Mouse (Mus musculus) right cerebral cortex, postnatal 36 days (tissue): ENCODE results near the gene Dct.

Experiments used
- DNase-seq, 2 experiments: peaks; one replicate each; pipeline ENCODE4 v3.0.0; 2022; ENCODE audit warnings: low spot score in 2 of 2, mixed read lengths in 1 of 2

Gene Dct

DNA sequence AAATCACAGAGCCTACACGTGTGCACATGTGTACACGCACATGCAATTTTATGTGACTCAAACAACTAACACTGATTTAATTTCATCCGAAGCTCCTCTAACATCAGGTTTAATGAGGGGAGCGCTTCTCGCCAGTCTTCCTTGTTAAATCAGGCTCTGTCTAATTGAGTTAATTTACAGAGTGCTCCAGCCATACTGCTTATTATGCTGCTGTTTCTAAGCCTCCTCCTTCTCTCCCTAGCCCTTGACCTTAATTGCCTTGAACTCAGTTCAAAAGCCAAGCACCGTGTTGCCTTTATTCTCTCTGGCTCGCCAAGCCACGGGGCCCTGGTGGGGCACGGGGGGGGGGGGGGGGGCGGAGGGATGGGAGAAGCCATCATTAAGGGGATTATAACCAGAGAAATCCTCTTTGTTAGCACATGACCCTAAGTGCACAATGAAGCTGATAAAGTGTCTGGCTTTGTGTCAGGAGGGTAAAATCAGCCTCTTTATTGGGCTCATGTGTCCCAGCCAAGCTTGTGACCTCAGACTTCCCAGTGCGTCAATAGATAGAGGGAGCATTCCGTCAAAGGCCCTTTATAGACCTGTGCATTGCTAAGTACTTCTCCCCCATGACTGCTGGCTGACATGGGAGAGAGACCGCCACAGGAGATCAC, at the start of gene Dct:
Gene Dct (minus strand): TSS at position 270 of the 656 bp plus-strand sequence.
- no peak for DNase-seq

GRCm38 (mm10) chr14:118101227-118101990, 49.4 kb upstream of the Dct start:
- no peak for DNase-seq

DNA sequence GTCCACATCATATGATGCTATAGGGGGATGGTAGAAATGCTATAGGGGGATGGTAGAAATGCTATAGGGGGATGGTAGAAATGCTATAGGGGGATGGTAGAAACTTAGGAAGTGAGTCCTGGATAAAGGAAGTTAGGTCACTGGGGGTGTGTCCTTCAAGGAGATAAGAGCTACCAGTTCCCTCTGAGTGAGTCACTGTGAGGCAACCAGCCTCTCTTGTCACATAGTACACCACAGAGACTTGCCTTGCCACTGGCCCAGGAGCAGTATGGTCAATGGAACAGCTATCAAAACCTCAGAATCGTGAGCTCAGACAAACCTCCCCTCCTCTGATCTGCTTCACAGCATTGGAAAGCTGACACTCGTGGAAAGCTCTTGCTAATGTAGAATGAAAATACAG, 46.2 kb upstream of the Dct start:
- no peak for DNase-seq

GRCm38 (mm10) chr14:118089806-118090392, 37.9 kb upstream of the Dct start:
- peak in 1 of 2 experiments; percentile 23 for DNase-seq

GRCm38 (mm10) chr14:118089215-118089805, 37.3 kb upstream of the Dct start:
- DNase-seq: peak; percentile 81 to 83

GRCm38 (mm10) chr14:118088437-118089207, 36.6 kb upstream of the Dct start:
- DNase-seq: no peak

DNA sequence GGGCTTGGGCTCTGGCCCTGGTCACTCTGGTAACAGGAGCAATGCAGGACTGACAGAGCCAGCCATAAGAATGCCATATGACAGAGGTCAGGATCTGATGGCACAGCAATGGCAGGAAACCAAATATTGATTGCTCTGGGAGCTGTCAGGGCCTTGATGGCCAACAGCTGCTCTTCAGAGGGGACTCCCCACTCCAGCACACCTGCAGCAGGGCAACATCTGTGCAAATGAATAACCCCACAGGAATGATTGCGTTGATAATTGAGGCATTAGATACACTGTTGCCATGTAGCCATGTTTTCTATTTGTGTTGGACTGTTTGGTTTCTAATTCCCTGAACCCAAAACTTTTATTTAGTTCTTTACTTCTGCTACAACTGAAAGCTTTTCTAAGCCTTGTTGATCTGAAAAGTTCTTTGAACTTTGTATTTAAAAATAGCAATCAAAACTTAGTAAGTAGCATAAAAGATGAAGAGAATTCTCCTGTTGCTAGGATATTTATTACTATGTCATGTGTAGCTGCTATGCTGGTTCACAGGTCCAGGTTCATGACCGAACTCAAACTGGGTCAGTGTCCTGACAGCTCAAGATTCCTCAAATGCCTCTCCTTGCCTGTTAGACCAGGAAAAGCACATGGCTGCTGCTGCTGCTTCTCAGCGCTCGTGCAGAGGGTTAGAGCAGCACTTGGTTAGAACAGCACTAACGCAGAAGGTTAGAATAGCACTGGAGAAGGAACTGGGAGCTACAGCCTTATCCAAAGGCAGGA, 34.4 kb upstream of the Dct start:
- no peak for DNase-seq

GRCm38 (mm10) chr14:118083851-118084250, 31.8 kb upstream of the Dct start:
- DNase-seq: no peak

DNA sequence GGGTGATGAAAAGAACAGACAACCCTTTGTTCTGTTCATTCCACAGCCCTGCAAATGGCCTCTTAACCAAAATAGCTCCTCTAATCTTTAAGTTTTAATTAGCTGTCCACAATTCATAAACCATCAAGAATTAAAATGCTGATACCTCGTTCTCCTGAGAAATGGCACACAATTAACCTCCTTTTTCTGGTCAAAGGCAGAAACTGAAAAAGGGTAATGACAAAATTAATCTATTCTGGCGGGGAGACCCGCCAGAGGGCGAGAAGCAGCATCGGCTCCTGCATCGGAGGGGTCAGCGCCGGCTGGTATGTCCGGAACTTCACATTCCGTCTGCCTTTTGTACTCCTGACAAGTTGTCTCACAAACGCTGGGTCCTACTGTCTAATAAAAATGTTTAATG, 28.6 kb upstream of the Dct start:
- DNase-seq: no peak

GRCm38 (mm10) chr14:118070100-118070499, 18.1 kb upstream of the Dct start:
- no peak for DNase-seq

DNA sequence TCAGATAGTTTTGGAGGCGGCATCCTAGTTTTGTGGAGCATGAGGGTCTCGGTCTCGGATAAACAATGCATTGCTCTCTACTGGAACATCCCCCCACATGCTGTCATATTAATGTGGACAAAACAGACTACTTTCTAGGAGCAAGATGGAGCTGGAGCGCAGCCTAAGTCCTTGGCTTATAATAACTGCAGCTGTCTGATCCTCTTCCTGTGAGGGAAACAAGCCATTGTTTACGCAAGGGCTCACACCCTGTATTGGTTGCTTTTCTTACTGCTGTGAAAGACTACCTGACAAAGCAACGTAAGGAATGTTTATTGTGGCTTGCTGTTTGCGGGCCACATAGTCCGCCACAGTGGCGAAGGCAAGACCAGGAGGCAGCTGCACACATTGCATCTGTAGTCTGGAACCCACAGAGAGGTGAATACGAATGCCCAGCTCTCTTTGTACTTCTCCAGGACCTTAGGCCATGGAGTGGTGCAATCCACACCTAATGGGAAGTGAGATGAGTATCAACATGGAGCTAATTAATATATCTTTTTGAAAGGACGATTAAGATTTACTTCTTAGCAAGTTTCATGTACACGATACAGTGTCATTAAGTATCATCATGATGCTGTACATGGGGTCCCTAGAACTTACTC, 17.5 kb upstream of the Dct start:
- no peak for DNase-seq

DNA sequence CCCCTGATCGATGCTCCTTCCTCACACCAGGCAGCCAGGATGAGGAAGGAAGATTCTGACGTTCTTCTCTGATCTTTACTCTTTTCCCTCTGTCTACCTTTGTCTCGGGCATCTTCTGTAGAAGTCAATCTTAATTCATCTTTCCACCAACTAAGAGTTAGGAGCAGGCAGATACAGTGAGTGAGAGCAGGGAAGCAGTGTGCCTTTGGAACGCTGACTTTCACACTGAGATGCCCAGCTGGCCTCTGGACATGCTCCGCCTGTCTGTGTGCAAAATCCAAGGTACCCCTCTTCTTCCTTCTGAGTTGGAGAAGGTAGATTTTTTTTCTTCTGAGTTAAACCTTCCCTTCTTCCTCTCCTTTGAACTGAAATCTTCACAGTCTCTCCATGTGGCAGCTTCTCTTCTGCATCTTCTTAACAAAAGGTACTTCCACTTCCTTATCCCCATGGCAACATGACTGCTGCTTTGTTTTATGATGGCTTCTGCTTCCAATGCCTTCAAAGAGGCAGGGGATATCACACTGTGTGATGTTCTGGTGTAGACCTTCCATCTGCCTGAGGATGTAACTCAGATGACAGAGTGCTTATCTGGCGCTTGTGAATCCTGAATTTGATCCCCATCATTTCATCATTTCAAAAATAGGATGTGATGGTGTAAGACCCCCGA, 9.9 kb upstream of the Dct start:
- no peak for DNase-seq

DNA sequence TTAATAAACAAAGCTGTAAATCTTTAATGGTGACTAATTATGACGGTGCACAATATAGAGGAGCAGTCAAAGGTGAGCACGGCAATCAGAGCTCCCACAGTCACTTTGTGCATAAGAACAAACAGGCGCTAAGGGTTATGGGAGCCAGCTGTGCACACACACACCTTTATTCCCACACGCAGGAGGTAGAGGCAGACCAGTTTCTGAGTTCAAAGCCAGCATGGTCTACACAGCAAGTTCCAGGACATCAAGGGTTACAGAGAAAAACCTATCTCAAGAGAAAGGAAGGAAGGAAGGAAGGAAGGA, 6.5 kb upstream of the Dct start:
- DNase-seq: no peak

DNA sequence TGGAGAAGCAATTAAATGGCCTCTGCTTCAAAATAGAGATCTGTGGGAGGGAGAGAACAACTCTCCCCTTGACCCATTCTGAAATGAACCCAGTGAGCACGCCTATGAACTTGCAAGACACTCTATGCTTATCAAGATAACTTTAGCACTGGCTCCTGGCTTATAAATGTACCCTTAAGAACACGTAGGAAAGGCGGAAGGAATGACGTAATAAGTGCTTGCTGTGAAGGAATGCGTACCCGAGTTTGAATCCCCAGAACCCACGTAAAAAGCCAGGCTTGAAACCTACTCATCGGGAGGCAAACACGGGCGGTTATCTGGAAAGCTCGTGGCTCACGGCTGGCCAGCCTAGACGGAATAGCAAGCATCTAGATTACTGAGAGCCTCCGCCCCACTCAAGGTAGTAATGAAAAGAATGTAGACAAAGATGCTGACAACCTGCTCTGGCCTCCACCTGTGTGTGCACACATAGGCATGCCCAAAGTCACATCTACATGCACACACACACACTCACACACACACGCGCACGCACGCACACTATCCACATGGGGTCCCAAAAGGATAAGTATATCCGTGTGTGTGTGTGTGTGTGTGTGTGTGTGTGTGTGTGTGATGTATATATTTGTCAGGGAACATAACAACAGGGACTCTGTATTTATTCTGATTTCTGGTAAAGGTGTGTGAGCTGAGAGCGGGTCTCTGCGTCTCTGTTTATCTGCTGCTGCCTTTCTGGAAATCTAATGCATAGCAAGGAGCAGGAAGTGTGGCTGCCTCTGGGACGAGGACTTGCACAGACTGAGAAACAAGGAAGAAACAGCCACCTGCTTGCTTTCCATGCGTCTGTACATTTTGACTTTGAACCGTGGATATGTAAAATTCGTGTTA, 5.9 kb upstream of the Dct start:
- no peak for DNase-seq

- DNase-seq: no peak
Measured at GRCm38 (mm10) chr14:118052770-118053169, 726 bp upstream of the Dct start.

DNA sequence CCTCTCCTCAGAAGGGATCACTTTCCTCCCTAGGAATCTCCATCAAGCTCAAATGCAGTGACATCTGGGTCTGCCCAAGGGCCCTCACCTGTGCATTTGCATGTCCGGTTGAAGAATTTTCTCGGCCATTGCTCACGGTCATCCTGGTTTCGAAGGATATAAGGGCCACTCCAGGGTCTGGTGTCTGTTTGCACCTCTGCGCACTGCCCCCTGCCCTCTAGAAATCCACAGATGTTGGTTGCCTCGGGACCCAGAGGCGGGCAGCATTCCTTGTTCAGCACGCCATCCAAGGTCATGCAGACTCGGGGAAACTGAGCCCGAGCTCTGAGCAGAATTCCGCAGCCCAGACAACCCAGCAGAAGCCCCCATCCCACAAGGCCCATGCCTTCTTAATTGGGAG, 648 bp downstream of the Dct start:
- DNase-seq: no peak

DNA sequence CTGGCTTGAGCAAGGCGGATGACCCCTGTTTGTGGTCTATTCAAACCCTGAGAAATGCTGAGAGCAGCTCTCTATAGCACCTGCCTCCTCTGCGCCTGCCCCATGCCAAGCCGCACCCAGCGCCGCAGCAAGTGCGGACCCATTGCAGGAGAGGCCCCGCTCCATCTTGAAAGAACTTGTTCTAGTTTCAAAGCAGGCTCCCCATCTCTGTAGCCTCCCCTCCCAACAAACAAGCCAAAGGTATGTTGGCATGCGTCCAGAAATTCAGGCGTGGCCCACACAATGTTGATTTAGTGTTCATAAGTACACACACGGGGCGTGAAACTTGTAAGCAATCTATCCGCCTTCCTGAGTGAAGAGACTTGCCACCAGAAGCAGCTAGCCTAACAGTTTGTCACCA, 1.1 kb downstream of the Dct start:
- no peak for DNase-seq

- DNase-seq: no peak
Measured at GRCm38 (mm10) chr14:118050431-118050830, 1.6 kb downstream of the Dct start.

DNA sequence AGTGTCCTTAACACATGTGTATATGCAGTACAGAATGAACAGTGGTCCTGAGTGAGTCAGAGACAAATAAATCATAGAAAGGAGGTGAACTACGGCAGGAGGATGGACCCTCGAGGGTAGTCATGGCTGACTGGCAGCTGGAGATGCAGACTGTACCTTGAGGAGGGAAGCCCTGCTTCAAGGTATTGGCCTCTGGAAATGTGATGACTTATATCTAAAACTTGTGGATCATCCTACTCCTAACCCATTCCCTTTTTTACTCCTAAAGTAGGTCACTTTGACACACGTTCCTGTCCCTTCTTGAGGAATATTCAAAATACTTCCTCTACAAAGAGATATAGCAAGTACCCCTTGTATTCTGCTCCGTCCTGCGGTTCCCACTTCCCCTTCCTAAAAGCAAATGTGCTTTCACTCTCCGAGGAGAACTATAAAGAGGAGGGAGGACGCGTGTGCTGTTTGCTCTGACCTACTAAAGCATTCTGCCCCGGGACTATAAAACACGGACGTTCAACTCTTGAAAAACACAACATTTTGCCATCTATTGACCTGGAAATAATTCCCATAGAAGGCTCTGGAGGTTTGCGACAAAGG, 2.3 kb downstream of the Dct start:
- no peak for DNase-seq
